Mouse (Mus musculus): ENCODE measurements around the gene Kndc1. TPM values are rescaled to one million over a fixed set of nuclear protein-coding genes. Genes with fewer than 3 reads are reported as not detected.

Gene Kndc1
- polyA plus RNA-seq, 1 experiment from 2014 or later = 0.55 TPM

DNA sequence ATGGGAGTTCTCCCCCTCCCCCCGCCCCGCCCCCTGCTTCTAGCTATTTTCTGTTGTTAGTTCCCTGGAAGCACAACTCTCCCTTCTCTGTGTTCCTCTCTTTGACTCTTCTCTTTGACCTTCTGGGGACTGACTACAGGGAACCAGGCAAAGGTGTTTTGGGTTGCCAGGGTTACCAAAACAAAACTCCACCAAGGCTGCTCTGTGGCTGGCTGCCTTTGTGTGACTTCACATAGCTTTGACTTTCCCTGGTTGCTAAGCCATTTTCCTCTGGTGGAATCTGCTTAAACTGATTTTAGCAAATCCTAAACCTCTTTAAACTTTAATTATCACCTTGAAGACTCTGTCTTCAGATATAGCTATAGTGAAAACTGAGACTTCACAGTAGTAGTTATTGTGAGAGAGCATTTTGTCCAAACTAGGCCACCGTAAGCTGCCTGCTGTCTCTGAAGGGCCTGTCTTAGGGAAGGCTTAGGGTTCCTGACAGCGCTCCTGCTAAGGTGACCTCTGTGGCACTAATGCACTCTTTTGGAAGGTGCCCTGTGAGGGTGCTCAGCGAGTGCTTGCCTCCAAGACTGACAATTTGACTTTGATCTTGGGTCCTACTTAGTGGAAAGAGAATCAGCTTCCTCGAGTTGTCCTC, 57.6 kb downstream of the Kndc1 start:
- Histone ChIP-seq H3K36me3 (ENCODE audit: control insufficient read depth, insufficient read depth, low read length) (no peaks in the 10 kb centered on the region), H3K4me2 (no peak overlapping the region), H3K4me3 (ENCODE audit: low read depth, low read length) (no peak overlapping the region), H3K9ac (ENCODE audit: low read length) (no peak overlapping the region), H3K27me3 (ENCODE audit: control insufficient read depth, insufficient read depth, low read length) (peaks cover 28% of the 10 kb centered on the region), H3K4me1 (ENCODE audit: control insufficient read depth, insufficient read depth, low read length) (peaks cover 12% of the 10 kb centered on the region), H3K27ac (ENCODE audit: low read depth, low read length) (no peak overlapping the region), H3K9me3 (ENCODE audit: control insufficient read depth, low read length) (no peaks in the 10 kb centered on the region)
- DNase-seq (ENCODE audit: low spot score, missing footprints) = peak; percentile 88
- WGBS = 34% methylated on average over 6 of the region's 6 CpGs
- no peak for ATAC-seq (ENCODE audit: low FRiP score)

DNA sequence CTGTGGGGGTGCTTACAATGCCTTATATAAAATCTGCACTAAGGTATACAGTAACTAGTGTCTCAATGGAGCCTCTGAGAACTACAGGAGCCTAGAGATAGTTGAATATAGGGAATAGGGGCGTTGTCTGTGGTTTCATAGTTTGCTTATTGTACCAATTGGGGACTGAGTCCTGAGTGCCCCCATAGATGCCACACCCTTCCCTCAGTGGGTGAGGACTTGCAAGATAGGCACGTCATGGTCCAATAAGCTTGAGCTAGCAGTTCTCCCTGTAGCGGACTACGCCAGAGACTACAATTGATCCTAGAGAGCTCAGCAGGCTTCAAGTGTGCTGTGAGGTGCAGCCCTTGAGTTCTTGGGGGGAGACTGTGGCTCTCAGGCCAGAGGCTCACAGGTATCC, 61.0 kb downstream of the Kndc1 start:
- Histone ChIP-seq H3K4me2 (no peak overlapping the region), H3K4me3 (ENCODE audit: low read depth, low read length) (no peak overlapping the region), H3K9ac (ENCODE audit: low read length) (no peak overlapping the region), H3K9me3 (ENCODE audit: control insufficient read depth, low read length) (no peaks in the 10 kb centered on the region), H3K27me3 (ENCODE audit: control insufficient read depth, insufficient read depth, low read length) (0 out of 2 replicates have a peak, but pooled peaks cover 2% of the 10 kb centered on the region), H3K27ac (ENCODE audit: low read depth, low read length) (no peak overlapping the region), H3K4me1 (ENCODE audit: control insufficient read depth, insufficient read depth, low read length) (peaks cover 9% of the 10 kb centered on the region), H3K36me3 (ENCODE audit: control insufficient read depth, insufficient read depth, low read length) (no peaks in the 10 kb centered on the region)
- 72% methylated on average over 4 of the region's 4 CpGs for WGBS
- ATAC-seq (ENCODE audit: low FRiP score) (no peak), DNase-seq (ENCODE audit: low spot score, missing footprints) (no peak)

- H3K27ac ChIP-seq (ENCODE audit: low read depth, low read length) = no peak overlapping the region
- no peaks in the 10 kb centered on the region for H3K36me3 ChIP-seq (ENCODE audit: control insufficient read depth, insufficient read depth, low read length)
- peaks cover 4% of the 10 kb centered on the region; the same call in 1 of the 2 replicates for H3K4me1 ChIP-seq (ENCODE audit: control insufficient read depth, insufficient read depth, low read length)
- 83% methylated on average over 3 of the region's 3 CpGs for WGBS
- no peaks in the 10 kb centered on the region for H3K27me3 ChIP-seq (ENCODE audit: control insufficient read depth, insufficient read depth, low read length)
- no peak overlapping the region for H3K9ac ChIP-seq (ENCODE audit: low read length)
- H3K4me2 ChIP-seq = no peak overlapping the region
- H3K9me3 ChIP-seq (ENCODE audit: control insufficient read depth, low read length) = no peaks in the 10 kb centered on the region
- ATAC-seq (ENCODE audit: low FRiP score) (no peak), DNase-seq (ENCODE audit: low spot score, missing footprints) (no peak)
- no peak overlapping the region for H3K4me3 ChIP-seq (ENCODE audit: low read depth, low read length)
Measured at GRCm38 (mm10) chr7:139956658-139957057, 62.2 kb downstream of the Kndc1 start.

DNA sequence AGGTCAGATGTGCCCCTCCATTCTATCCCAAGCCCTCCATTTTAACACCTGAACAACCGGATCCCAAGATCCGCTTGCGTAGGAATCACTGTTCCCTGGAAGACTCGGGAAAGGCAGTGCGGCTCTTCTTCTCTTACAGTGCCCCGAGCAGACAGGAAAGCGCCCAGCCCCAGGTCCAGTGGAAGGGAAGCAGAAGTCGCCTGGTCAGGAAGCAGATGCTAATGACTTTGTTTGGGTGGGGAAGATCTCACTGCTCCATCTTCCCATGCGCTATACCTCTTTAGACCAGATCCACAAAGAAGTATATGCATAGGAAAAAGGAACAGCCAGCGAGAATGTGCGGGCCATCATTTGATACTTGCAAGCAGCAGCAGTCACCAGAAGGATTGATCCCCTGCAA, 62.9 kb downstream of the Kndc1 start:
- DNase-seq (ENCODE audit: low spot score, missing footprints) = no peak
- Histone ChIP-seq H3K27me3 (ENCODE audit: control insufficient read depth, insufficient read depth, low read length) (no peaks in the 10 kb centered on the region), H3K9ac (ENCODE audit: low read length) (no peak overlapping the region), H3K36me3 (ENCODE audit: control insufficient read depth, insufficient read depth, low read length) (no peaks in the 10 kb centered on the region), H3K4me2 (no peak overlapping the region), H3K27ac (ENCODE audit: low read depth, low read length) (no peak overlapping the region), H3K4me1 (ENCODE audit: control insufficient read depth, insufficient read depth, low read length) (no peaks in the 10 kb centered on the region), H3K4me3 (ENCODE audit: low read depth, low read length) (no peak overlapping the region), H3K9me3 (ENCODE audit: control insufficient read depth, low read length) (no peaks in the 10 kb centered on the region)
- WGBS = 63% methylated on average over 11 of the region's 11 CpGs
- ATAC-seq (ENCODE audit: low FRiP score) = no peak

DNA sequence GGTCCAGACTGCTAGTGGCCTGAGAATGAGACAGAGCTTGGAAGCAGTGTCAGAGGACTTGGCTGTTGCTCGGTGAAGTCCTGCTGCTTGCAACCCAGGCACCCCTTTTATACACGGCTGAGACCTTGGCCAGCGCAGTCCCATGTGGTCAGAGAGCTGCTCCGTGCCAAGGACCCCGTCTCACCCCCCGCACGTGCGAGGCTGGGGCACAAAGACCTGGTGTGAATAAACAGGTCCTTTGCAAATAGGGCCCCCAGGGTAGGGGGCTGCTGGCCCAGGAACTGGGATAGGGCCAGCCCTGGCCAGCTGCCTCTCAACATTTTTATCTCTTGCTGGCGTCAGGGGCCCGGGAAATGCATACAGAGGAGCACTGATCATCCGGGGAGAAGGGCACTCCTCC, 63.5 kb downstream of the Kndc1 start:
- DNase-seq (ENCODE audit: low spot score, missing footprints) (no peak), ATAC-seq (ENCODE audit: low FRiP score) (no peak)
- H3K27ac ChIP-seq (ENCODE audit: low read depth, low read length) = no peak overlapping the region
- no peaks in the 10 kb centered on the region for H3K4me1 ChIP-seq (ENCODE audit: control insufficient read depth, insufficient read depth, low read length)
- H3K36me3 ChIP-seq (ENCODE audit: control insufficient read depth, insufficient read depth, low read length) = no peaks in the 10 kb centered on the region
- no peak overlapping the region for H3K4me2 ChIP-seq
- no peaks in the 10 kb centered on the region for H3K9me3 ChIP-seq (ENCODE audit: control insufficient read depth, low read length)
- no peak overlapping the region for H3K4me3 ChIP-seq (ENCODE audit: low read depth, low read length)
- 43% methylated on average over 11 of the region's 11 CpGs for WGBS
- no peak overlapping the region for H3K9ac ChIP-seq (ENCODE audit: low read length)
- no peaks in the 10 kb centered on the region for H3K27me3 ChIP-seq (ENCODE audit: control insufficient read depth, insufficient read depth, low read length)

DNA sequence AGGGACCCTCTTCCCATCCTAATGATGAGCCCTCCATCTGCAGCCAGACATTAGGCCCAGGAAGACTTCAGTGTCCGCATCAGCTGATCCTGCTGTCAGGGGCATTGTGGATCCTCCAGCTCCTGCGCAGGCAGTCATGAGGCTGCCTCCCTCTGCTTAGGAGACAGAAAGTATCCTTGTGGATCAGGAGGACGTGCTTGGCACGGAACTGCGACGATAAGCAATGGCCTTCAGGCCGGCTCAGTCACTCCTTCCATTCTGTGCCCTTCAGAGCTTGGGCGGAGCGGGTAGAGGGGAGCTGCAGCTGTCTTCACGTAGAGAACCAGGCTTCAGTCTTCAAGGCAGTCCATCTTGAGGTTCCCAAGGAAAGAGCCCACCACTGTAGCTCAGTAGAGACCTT, 66.6 kb downstream of the Kndc1 start:
- no peaks in the 10 kb centered on the region for H3K36me3 ChIP-seq (ENCODE audit: control insufficient read depth, insufficient read depth, low read length)
- no peak for ATAC-seq (ENCODE audit: low FRiP score)
- no peaks in the 10 kb centered on the region for H3K27me3 ChIP-seq (ENCODE audit: control insufficient read depth, insufficient read depth, low read length)
- H3K9me3 ChIP-seq (ENCODE audit: control insufficient read depth, low read length) = no peaks in the 10 kb centered on the region
- no peak overlapping the region for H3K27ac ChIP-seq (ENCODE audit: low read depth, low read length)
- H3K4me2 ChIP-seq = no peak overlapping the region
- H3K9ac ChIP-seq (ENCODE audit: low read length) = no peak overlapping the region
- no peak overlapping the region for H3K4me3 ChIP-seq (ENCODE audit: low read depth, low read length)
- H3K4me1 ChIP-seq (ENCODE audit: control insufficient read depth, insufficient read depth, low read length) = no peaks in the 10 kb centered on the region
- no peak for DNase-seq (ENCODE audit: low spot score, missing footprints)
- 85% methylated on average over 10 of the region's 10 CpGs for WGBS

DNA sequence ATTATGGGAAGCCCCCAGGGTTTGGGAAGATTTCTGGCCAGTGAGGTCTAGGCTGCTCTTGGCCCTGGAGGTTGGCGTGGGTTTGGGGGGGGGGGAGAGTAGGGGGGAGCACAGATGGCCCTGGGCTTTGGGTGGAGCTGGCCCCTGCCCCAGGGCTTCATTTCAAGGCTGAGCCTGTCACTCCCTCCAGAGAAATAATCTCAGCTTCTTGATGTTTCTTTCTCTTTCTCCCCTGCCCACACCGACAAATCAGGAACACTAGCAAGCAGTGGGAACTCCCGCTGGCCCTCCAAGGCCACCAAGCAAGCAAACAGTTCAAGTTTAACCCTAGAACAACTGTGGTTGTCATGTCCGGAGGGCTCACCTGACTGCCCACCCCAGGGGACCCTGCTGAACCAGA, 69.3 kb downstream of the Kndc1 start:
- no peaks in the 10 kb centered on the region for H3K4me1 ChIP-seq (ENCODE audit: control insufficient read depth, insufficient read depth, low read length)
- WGBS = 70% methylated on average over 4 of the region's 4 CpGs
- H3K4me3 ChIP-seq (ENCODE audit: low read depth, low read length) = no peak overlapping the region
- H3K9me3 ChIP-seq (ENCODE audit: control insufficient read depth, low read length) = no peaks in the 10 kb centered on the region
- no peak overlapping the region for H3K4me2 ChIP-seq
- DNase-seq (ENCODE audit: low spot score, missing footprints) (peak; percentile 35), ATAC-seq (ENCODE audit: low FRiP score) (no peak)
- no peak overlapping the region for H3K9ac ChIP-seq (ENCODE audit: low read length)
- no peaks in the 10 kb centered on the region for H3K36me3 ChIP-seq (ENCODE audit: control insufficient read depth, insufficient read depth, low read length)
- H3K27me3 ChIP-seq (ENCODE audit: control insufficient read depth, insufficient read depth, low read length) = 0 out of 2 replicates have a peak, but pooled peaks cover 2% of the 10 kb centered on the region
- no peak overlapping the region for H3K27ac ChIP-seq (ENCODE audit: low read depth, low read length)

GRCm38 (mm10) chr7:139967175-139967574, 72.7 kb downstream of the Kndc1 start:
- 7% methylated on average over 4 of the region's 4 CpGs for WGBS

GRCm38 (mm10) chr7:139968428-139968827, 73.9 kb downstream of the Kndc1 start:
- Histone ChIP-seq H3K27me3 (ENCODE audit: control insufficient read depth, insufficient read depth, low read length) (peaks cover 2% of the 10 kb centered on the region; the same call in 1 of the 2 replicates), H3K4me2 (no peak overlapping the region), H3K9ac (ENCODE audit: low read length) (no peak overlapping the region), H3K4me3 (ENCODE audit: low read depth, low read length) (no peak overlapping the region), H3K9me3 (ENCODE audit: control insufficient read depth, low read length) (no peaks in the 10 kb centered on the region), H3K36me3 (ENCODE audit: control insufficient read depth, insufficient read depth, low read length) (no peaks in the 10 kb centered on the region), H3K4me1 (ENCODE audit: control insufficient read depth, insufficient read depth, low read length) (no peaks in the 10 kb centered on the region), H3K27ac (ENCODE audit: low read depth, low read length) (no peak overlapping the region)
- DNase-seq (ENCODE audit: low spot score, missing footprints) (peak; percentile 61), ATAC-seq (ENCODE audit: low FRiP score) (no peak)
- WGBS = 57% methylated on average over 5 of the region's 5 CpGs

More at GRCm38 (mm10) chr7:139967175-139967574, 72.7 kb downstream of the Kndc1 start:
- peak; percentile 80 for DNase-seq (ENCODE audit: low spot score, missing footprints)
- H3K9ac ChIP-seq (ENCODE audit: low read length) = no peak overlapping the region
- no peak overlapping the region for H3K4me3 ChIP-seq (ENCODE audit: low read depth, low read length)
- H3K36me3 ChIP-seq (ENCODE audit: control insufficient read depth, insufficient read depth, low read length) = no peaks in the 10 kb centered on the region
- no peak overlapping the region for H3K27ac ChIP-seq (ENCODE audit: low read depth, low read length)
- H3K4me1 ChIP-seq (ENCODE audit: control insufficient read depth, insufficient read depth, low read length) = no peaks in the 10 kb centered on the region
- no peaks in the 10 kb centered on the region for H3K9me3 ChIP-seq (ENCODE audit: control insufficient read depth, low read length)
- H3K4me2 ChIP-seq = no peak overlapping the region
- H3K27me3 ChIP-seq (ENCODE audit: control insufficient read depth, insufficient read depth, low read length) = peaks cover 2% of the 10 kb centered on the region; the same call in 1 of the 2 replicates
- no peak for ATAC-seq (ENCODE audit: low FRiP score)
